Mouse (Mus musculus) layer of hippocampus, adult 9-11 months (tissue): ENCODE measurements around the gene Tec.

Experiments used
- DNase-seq: peaks from one replicate; pipeline ENCODE4 v3.0.0; 2022

Gene Tec

GRCm38 (mm10) chr5:72888260-72888659 lies 20.0 kb upstream of the Tec start:
- no peak for DNase-seq

DNA sequence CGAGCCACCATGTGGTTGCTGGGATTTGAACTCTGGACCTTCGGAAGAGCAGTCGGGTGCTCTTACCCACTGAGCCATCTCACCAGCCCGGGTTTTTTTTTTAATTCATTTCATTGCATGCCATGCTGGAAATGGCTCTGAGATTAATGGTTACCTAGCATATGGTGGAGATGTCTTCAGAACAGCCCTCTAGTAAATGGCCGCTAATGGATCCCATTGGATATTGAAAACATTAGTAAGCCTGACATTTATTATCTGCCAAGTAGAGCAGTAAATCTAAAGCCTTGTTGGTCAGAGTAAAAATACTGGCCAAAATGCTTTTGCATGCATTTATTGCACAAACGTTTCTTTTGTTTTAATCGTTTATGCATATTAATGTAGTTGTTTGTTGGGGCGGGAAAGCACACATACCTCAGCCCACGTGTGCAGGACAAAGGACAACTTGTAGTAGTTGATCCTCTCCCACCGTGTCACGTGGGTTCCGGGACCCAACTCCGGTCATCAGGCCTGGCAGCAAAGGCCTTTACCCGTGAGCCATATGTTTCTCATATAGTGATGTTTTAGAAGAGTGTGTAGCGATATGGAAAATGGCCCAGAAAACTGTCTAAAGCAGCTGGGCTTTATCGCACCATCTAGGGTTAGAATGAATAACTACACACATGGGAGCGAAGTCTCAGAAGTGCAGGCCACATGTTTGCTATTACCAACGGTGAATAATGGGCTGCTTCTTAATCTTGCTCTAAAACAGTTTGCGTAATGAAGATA lies 18.4 kb upstream of the Tec start:
- no peak for DNase-seq

DNA sequence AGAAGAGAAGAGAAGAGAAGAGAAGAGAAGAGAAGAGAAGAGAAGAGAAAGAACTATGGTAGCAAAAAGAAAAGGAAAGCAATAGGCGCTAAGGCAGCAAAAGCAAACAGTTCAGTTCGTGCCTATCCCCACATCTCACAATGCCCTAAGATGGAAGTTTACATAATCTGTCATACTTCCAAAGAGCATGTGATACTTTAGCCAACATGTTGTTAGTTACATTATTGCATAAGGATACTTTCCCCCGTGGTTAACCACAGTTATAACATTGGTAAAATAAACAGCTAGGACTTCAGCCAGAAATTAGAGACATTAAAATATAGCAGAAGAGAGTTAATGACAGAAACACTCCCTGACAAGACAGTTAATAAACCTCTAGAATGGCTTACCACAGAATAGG lies 15.4 kb upstream of the Tec start:
- no peak for DNase-seq

DNA sequence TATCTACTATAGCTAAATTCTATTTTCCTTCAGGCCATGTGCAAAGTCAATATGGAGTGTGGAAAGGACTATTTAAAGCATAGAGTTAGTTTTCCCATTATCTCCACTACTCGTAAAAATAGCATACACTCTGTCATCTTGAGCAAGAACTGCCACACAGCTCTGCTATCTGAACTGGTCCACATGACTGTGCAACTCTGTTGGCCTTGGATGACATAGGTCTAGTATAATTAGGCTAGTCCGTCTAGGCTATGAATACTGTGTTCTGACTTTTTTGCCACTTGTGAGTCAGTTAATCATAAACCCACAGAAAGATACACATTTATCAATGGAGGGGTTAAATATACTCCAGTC lies 14.1 kb upstream of the Tec start:
- no peak for DNase-seq

GRCm38 (mm10) chr5:72881748-72882411 lies 13.6 kb upstream of the Tec start:
- no peak for DNase-seq

DNA sequence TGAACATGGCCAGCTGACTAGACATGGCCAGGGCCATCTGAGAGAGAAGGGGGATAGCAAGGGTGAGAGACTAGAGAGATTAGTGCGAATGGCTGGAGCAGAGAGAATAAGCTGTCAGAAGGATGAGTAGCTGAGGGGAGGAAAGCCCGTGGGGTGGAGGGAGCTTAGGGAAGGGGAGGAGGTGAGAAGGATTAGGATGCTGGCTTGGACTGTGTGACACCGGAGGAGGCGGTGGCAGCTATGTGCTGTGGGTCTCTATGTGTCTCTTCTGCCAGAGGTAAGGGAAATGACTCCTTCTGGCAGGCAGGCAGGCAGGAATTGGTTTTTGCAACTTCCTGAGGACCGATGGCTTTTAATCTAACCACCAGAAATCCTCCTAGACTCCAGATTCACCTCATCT lies 11.5 kb upstream of the Tec start:
- DNase-seq, result no peak

DNA sequence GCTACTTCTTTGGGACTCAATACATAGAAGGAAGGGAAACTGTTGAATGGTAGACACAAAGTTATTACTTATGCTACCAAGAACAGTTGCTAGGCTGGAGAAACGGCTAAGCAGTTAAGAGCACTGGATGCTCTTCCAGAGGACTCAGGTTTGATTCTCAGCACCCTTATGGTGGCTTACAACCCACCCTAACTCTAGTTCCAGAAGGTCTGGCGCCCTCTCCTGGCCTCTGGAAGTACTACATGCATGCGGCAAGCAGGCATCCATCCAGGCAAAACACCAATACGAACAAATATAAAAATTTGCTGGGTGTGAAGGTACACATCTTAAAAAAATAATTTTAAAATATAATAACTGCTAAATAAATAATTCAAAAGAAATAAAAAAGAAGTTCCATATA lies 2.8 kb upstream of the Tec start:
- no peak for DNase-seq

- DNase-seq, result no peak
These were observed 1.7 kb upstream of the Tec start for GRCm38 (mm10) chr5:72869779-72870608.

DNA sequence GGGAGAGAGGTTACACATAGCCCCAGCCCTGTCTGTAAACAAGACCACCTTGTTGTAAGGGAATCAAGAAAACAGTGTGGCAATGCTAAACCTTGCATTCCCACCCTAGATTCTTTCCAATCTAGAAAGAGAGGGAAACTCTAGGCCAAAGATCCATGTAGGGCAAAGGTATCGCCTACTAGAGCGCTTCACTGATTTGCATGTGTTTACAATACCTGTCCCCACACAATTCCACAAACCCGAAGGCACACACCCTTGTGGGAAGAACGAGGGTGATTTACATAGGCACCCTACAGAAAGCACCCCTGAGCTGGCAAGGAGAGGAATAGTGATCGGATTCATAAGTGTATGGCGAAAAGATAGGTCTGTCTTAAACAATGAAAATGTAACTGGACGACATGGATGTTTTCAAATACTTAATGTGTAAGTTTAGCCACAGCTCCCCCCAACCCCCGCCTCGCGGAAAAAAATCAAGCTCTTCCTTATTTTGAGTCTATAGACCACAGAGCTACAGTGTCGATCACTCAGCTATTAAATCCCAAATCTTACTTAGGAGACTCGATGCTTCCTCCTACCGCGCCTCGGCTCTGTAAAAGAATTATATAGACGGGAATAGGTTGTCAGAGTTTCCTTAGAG lies 1.1 kb downstream of the Tec start:
- DNase-seq, result no peak

- no peak for DNase-seq
These were observed 1.9 kb downstream of the Tec start for GRCm38 (mm10) chr5:72866260-72866905.

DNA sequence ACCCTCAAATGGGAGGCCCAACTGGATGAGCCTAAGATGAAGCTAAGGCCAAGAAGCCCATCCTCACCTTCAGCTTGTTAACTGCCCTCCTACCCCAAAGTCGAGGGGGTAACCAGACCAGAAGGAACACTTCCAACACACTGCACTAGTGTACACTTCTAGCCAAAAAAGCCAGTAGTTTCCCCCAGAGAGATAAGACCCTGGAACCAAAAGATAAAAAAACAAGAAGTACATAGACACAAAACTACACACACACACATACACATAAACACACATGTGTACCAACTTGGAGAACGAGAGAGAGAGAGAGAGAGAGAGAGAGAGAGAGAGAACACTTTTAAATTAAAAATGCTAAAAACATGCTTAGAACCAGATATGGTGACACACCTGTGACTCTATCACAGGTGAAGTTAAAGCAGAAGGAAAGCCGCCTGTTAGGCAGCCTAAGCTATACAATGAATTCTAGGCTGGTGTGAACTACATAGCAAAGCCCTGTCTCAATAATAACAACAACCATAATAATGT lies 3.6 kb downstream of the Tec start:
- DNase-seq, result no peak

DNA sequence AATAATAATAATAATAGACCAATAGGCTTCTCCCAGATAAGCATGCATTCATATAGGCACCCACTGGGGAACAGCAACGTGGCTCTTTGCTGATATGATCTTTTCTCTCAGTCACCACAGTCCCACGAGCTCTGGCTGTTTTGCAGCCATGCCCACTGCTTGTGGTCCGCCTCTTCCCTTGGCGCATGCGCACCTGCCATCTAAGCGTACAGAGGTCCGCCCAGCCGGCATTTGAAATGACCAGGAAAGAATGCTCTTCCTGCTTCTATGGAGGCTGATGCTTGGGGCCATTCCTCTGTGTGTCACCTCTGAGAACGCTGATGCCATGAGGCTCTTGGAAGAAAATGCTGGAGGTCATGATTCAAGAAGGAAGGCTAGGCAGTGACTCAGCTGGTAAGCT lies 5.1 kb downstream of the Tec start:
- no peak for DNase-seq

DNA sequence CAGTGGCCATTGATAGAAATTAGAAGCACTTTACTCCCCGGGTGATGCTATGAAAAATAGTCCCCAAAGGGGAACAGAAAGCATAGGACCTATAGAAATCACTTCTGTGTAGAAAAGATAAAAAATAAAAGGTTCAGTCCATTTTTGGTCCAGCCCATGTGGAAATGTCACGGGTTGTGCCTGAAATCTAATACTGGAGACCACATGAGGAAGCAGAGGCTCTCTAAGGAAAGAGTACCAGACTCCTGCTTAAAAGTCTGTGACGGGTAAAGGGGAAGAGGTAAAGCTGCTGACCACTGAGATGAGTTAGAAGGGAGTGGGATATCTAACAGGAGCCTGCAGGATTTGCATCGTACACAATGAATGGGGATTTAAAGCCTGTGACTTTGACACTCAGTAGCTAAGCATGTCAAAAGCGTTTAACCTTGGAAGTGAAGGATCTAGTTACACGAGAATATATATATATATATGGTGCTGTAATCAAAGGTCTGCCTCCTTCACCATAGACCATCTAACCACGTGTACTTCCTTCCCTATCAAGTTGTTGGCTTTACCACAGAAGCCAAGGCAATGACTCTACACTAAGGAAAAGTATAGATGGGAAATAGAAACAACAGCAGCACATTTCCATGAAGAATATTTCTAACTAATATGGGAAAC lies 6.4 kb downstream of the Tec start:
- peak; percentile 27 for DNase-seq

GRCm38 (mm10) chr5:72860899-72861298 lies 7.4 kb downstream of the Tec start:
- no peak for DNase-seq

GRCm38 (mm10) chr5:72858306-72858705 lies 10.0 kb downstream of the Tec start:
- DNase-seq, result no peak

DNA sequence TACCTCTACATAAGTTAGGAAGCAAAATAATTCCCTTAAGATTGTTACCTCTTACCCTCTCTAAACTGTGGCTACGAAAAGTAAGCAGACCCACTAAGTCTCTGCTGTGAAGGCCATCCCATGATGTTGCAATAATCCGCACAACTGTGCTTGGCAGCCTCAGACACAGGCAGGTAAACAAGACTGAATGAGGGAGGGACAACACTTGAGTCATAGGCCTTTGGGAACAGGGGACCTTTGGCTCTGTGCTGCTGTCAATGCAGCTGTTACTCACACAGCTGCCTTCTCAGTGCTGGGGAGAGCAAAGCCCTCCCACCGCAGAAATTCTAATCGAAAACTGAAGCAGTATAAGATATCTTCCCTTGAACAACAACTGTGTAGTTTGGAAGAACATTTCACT lies 10.5 kb downstream of the Tec start:
- DNase-seq, result no peak

DNA sequence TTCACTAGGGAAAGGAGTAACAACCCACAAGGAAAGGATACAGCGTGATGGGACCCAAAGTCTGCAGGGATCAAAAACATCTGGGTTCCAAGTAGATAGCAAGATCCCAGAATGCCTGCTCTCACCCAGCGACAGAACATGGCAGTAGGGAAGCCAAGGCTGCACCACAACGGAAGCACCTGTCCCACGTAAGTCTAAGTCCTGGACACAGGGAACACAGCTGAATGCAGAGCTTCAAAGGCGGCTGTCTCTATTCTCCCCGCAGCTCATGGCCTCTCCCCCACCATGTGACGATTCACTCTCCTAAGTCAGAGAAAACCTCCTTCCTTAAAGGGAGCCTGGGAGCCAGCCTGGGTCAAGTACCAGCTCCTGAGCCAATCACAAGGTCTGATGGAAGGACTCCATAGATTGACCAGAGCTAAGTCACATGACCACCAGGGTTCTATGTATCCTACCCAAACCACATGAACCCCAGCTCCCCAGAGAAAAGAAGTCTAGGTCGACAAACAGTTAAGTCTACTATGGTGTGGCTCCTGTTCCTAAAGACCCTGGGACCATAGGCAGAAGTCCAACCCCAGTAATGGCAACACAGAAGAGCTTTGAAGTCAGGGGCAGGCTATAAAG lies 11.9 kb downstream of the Tec start:
- DNase-seq, result no peak

DNA sequence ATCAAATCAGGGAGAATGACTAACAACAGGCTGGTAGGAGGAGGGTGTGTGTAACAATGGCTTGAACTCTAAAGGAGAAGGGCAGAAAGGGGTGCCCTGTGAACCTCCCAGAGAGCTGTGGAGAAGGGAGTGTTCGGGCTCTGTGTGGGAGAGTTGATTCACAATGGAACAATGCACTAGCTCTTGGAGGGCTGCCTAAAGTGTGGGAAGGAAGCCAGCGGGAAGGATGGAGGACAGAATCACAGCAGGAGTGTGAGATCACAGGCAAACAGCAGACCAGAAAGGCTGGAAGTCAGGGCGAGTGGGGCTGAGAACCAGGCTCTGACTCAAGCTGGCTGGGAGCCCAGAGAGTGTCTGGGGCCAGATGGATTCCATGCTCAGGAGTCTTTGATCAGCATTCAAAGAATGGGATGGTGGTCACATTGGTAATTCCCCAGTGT lies 12.6 kb downstream of the Tec start:
- peak; percentile 91 for DNase-seq

DNA sequence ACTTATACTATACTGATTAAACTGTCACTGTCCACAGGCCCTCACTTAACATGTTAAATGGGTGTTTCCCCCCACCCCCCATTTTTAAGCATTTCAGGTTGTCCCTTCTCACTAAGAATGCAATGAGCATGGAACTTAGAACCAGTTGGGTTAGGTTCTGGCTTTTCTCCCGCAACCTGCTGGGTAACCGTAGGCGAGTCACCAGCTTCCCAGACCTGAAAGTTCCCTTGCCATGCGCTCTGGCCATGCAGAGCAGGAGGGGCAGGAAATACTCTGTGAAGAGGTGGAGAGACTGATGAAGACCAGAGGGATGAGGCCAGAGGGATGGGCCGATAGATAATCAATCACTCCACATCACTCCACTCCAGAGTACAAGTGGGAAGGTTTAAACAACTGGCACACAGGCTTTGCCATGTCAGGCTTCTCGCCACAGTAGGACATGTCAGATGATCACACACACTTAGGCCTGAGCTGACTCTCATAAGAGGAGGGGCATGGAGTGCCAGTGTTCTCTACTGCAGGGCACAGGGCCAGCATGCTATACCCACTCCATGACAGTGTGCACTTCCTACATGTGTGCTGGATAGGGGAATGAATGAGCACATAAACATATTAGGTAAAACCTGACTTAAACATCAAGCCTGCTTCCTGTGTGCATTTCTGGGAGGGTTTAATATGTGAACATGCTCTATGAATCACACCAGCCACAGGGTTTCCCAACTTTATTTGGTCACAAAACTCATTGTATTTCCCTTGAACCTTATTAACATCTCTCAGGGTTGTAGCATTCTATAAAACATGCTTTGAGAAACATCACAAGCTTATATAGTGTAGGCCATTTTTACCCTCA lies 13.9 kb downstream of the Tec start:
- DNase-seq, result no peak

- DNase-seq, result no peak
These were observed 14.9 kb downstream of the Tec start for GRCm38 (mm10) chr5:72853365-72853764.
